Mouse (Mus musculus) heart, embryonic 16.5 days (tissue): ENCODE measurements around the gene Csdc2. TPM values are rescaled to one million over a fixed set of nuclear protein-coding genes. Genes with fewer than 3 reads are reported as not detected.

ENCODE experiments used
- ATAC-seq: fragments of 200-750 bp; cut with Nextera tagmentation; replicated peaks from 2 replicates; pipeline ENCODE4 v1.8.0; 2017; ENCODE audit warnings: moderate number of reproducible peaks; ENCODE audit not compliant: insufficient read depth, low FRiP score; ENCODE audit errors: extremely low read depth
- H3K27ac ChIP-seq: fragments of 300-500 bp; sonication (generic); 2 replicates; pipeline ENCODE4 v1.5.1; 2014; ENCODE audit warnings: mild to moderate bottlenecking, low read length, control low read depth, moderate library complexity
- H3K27me3 ChIP-seq: fragments of 300-500 bp; sonication (generic); 2 replicates; pipeline ENCODE4 v1.6.1; 2014; ENCODE audit warnings: low read length, mixed read lengths; ENCODE audit not compliant: control insufficient read depth, insufficient read depth
- H3K36me3 ChIP-seq: fragments of 300-500 bp; sonication (generic); 2 replicates; pipeline ENCODE4 v1.6.1; 2014; ENCODE audit not compliant: control insufficient read depth, insufficient read depth
- H3K4me1 ChIP-seq: fragments of 300-500 bp; sonication (generic); 2 replicates; pipeline ENCODE4 v1.6.1; 2014; ENCODE audit warnings: low read length, mixed read lengths; ENCODE audit not compliant: control insufficient read depth, insufficient read depth
- H3K4me2 ChIP-seq: fragments of 300-500 bp; sonication (generic); 2 replicates; pipeline ENCODE4 v1.6.1; 2014; ENCODE audit warnings: low read depth, mild to moderate bottlenecking, control low read depth, low read length
- H3K4me3 ChIP-seq: fragments of 300-500 bp; sonication (generic); 2 replicates; pipeline ENCODE4 v1.5.1; 2014; ENCODE audit warnings: mild to moderate bottlenecking, control low read depth, low read length
- H3K9ac ChIP-seq: fragments of 300-500 bp; sonication (generic); 2 replicates; pipeline ENCODE4 v1.6.1; 2014; ENCODE audit warnings: low read length, control low read depth
- H3K9me3 ChIP-seq: fragments of 300-500 bp; sonication (generic); replicated peaks from 2 replicates; pipeline ENCODE4 v1.6.1; 2016; ENCODE audit warnings: low read length; ENCODE audit not compliant: control insufficient read depth
- WGBS: fragments of 180-500 bp; shearing (Covaris S2); extraction: QIAGEN DNeasy Blood & Tissue Kit; methylation state at CpG from one replicate; pipeline ENCODE4 v1.1.7; 2014; 5-methylcytosine and 5-hydroxymethylcytosine counted together
- polyA plus RNA-seq: library from polyadenylated mRNA; unstranded; fragments of >200 nt; fragmentation: Nextera tagmentation; extraction: Ambion mirVana; gene quantifications from 2 replicates; pipeline ENCODE4 v1.2.1, GENCODE M21; 2015

The Csdc2 gene
- polyA plus RNA-seq: 5.4 and 6.1 TPM in 2 replicates

DNA sequence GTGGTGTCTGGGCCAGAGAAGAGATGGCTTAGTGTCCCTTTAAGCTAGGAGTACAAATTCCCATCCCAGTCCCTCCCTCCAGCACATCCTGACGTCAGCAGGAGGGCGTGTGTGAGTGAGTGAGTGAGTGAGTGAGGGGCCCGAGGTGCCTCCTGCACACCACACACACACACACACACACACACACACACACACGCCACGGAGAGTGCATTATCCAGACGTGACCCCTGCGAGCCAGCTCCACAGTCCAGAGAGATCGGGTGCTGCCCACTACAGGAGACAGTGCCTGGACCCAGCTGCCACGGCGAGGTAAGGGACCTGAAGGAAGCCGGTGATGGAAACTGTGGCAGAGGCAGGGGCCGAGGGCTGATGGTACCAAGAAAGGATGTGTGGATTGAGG is at the start of gene Csdc2:
Gene Csdc2, plus strand, starts transcription at position 81 of the 400 bp plus-strand sequence.
- Histone ChIP-seq H3K27ac (peak within 1 kb of the TSS; percentile 35), H3K9ac (peak within 1 kb of the TSS; percentile 62), H3K36me3 (no peaks in the 10 kb centered on the region), H3K4me3 (peak within 1 kb of the TSS; percentile 52), H3K27me3 (no peaks in the 10 kb centered on the region), H3K9me3 (no peaks in the 10 kb centered on the region), H3K4me1 (peaks cover 17% of the 10 kb centered on the region), H3K4me2 (peak within 1 kb of the TSS; percentile 73)
- 6% methylated on average over 12 of the region's 12 CpGs for whole genome bisulfite sequencing
- ATAC-seq: peak; percentile 49; the same call in 1 of the 2 replicates

- Histone ChIP-seq H3K9me3 (no peaks in the 10 kb centered on the region), H3K36me3 (peaks cover 29% of the 10 kb centered on the region), H3K27me3 (no peaks in the 10 kb centered on the region), H3K27ac (peak overlapping the region; percentile 29; the same call in 1 of the 2 replicates), H3K9ac (no peak overlapping the region), H3K4me2 (no peak overlapping the region), H3K4me1 (peaks cover 12% of the 10 kb centered on the region), H3K4me3 (no peak overlapping the region)
- no peak for ATAC-seq
- 76% methylated on average over 6 of the region's 6 CpGs for WGBS
Observed at GRCm38 (mm10) chr15:81886795-81887550, 49.6 kb upstream of the Csdc2 start.

DNA sequence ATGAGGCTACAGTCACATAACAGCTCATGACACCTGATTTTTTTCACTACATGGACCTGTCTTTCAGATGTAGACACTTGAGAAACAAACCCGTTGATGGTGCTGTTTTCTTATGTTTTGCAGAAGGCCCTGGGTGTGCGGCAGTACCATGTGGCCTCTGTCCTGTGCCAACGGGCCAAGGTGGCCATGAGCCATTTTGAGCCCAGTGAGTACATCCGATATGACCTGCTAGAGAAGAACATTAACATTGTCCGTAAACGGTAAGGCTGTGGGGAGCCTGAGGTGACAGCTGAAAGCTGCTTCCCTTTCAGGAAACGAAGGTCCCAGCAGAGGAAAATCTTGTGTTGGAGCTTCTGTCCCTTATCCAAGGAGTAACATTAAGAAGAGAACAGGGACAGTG is 47.4 kb upstream of the Csdc2 start:
- Histone ChIP-seq H3K27me3 (no peaks in the 10 kb centered on the region), H3K9me3 (no peaks in the 10 kb centered on the region), H3K4me3 (no peak overlapping the region), H3K4me2 (no peak overlapping the region), H3K9ac (no peak overlapping the region), H3K27ac (no peak overlapping the region), H3K36me3 (peaks cover 43% of the 10 kb centered on the region), H3K4me1 (peaks cover 11% of the 10 kb centered on the region)
- WGBS: 84% methylated on average over 7 of the region's 7 CpGs
- ATAC-seq: no peak

DNA sequence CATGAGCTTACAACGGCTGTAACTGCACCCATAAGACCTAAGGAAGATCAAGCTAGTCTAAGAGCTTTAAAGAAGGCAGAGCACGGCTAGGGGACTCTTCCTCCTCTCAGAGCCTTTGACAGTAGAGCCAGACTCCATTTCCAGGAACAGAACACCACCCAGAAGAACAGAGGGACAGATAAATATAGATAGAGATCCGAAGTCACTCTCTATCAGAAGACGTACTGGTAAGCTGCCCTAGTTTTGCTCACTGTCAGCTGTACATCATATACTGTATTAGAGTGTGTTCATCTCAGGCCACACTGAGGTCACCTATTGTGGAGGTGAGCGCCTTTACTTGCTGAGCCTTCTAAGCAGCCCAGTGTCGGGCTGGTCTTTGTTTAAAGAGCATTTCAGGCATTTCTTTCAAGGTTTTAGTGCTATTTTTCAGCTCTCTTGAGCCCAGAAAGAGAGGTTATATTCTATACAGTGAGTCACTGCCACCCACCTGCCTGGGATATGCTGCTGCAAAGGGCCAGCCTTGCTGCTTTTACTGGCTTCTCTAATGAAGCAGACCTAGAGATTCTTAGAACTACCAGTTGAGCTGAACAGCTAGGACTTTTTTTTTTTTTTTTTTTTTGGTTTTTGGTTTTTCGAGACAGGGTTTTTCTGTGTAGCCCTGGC is 45.3 kb upstream of the Csdc2 start:
- H3K4me2 ChIP-seq: no peak overlapping the region
- no peak for ATAC-seq
- H3K27me3 ChIP-seq: no peaks in the 10 kb centered on the region
- H3K9me3 ChIP-seq: no peaks in the 10 kb centered on the region
- H3K36me3 ChIP-seq: peaks cover 54% of the 10 kb centered on the region
- H3K4me3 ChIP-seq: no peak overlapping the region
- H3K27ac ChIP-seq: no peak overlapping the region
- WGBS: 81% methylated on average over 7 of the region's 7 CpGs
- H3K4me1 ChIP-seq: peaks cover 7% of the 10 kb centered on the region; the same call in 1 of the 2 replicates
- no peak overlapping the region for H3K9ac ChIP-seq

GRCm38 (mm10) chr15:81891822-81892580 is 44.6 kb upstream of the Csdc2 start:
- Histone ChIP-seq H3K4me3 (no peak overlapping the region), H3K4me1 (peaks cover 7% of the 10 kb centered on the region; the same call in 1 of the 2 replicates), H3K9ac (no peak overlapping the region), H3K27me3 (no peaks in the 10 kb centered on the region), H3K4me2 (no peak overlapping the region), H3K36me3 (peaks cover 58% of the 10 kb centered on the region), H3K9me3 (no peaks in the 10 kb centered on the region), H3K27ac (no peak overlapping the region)
- 90% methylated on average over 8 of the region's 8 CpGs for WGBS
- no peak for ATAC-seq

- peaks cover 59% of the 10 kb centered on the region for H3K36me3 ChIP-seq
Observed at GRCm38 (mm10) chr15:81894002-81894401, 42.6 kb upstream of the Csdc2 start.

GRCm38 (mm10) chr15:81896407-81896806 is 40.2 kb upstream of the Csdc2 start:
- WGBS: 75% methylated on average over 2 of the region's 2 CpGs
- H3K36me3 ChIP-seq: peaks cover 56% of the 10 kb centered on the region

More at GRCm38 (mm10) chr15:81894002-81894401, 42.6 kb upstream of the Csdc2 start:
- Histone ChIP-seq H3K27me3 (no peaks in the 10 kb centered on the region), H3K9ac (no peak overlapping the region), H3K4me1 (peaks cover 11% of the 10 kb centered on the region), H3K9me3 (no peaks in the 10 kb centered on the region), H3K4me3 (no peak overlapping the region), H3K4me2 (no peak overlapping the region), H3K27ac (no peak overlapping the region)
- ATAC-seq: no peak
- 71% methylated on average over 1 of the region's 1 CpGs for WGBS

DNA sequence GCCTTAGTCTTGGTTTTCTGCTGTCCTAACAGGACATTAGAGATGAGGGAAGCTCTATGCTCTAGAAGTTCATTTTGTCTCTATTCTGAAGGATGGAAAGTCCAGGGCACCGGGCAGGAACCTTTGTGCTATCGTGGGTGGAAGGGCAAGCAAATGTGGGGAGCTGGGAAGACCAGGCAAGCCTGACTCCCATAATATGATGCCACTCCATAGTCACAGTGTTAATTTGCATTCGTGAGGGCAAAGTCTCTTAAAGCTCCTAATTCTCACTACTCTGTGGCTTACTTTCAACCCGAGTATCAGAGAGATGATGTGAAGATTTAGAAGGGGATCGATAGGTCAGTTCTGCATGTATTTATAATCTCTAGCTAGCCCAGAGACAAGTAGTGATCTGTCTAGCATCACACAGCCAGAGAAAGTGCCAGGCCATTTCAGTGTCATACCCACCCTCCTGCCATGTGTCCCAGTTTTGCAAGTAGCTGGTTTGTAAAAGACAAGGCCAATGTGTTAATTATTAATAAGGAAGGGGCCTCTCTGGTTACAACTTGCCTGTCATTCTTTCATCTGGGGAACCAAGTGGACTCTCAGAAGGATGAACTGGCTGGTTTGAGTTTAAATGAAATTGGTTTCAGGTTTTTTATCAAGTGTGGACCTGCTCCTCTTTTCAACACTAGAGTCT is 38.8 kb upstream of the Csdc2 start:
- Histone ChIP-seq H3K4me1 (peaks cover 12% of the 10 kb centered on the region), H3K27me3 (no peaks in the 10 kb centered on the region), H3K9ac (no peak overlapping the region), H3K9me3 (no peaks in the 10 kb centered on the region), H3K27ac (no peak overlapping the region; the same call in 1 of the 2 replicates), H3K4me2 (no peak overlapping the region), H3K36me3 (peaks cover 53% of the 10 kb centered on the region), H3K4me3 (no peak overlapping the region)
- 91% methylated on average over 5 of the region's 5 CpGs for WGBS
- ATAC-seq: no peak

More at GRCm38 (mm10) chr15:81896407-81896806, 40.2 kb upstream of the Csdc2 start:
- Histone ChIP-seq H3K27ac (no peak overlapping the region), H3K27me3 (no peaks in the 10 kb centered on the region), H3K4me3 (no peak overlapping the region), H3K9me3 (no peaks in the 10 kb centered on the region), H3K4me1 (peaks cover 15% of the 10 kb centered on the region), H3K4me2 (no peak overlapping the region), H3K9ac (no peak overlapping the region)
- no peak for ATAC-seq
